Mouse (Mus musculus) testis, postnatal 10 days (tissue): ENCODE measurements at regions not wholly inside any gene's neighbourhood (a gene's known extent, or its start where the extent isn't known, plus 50 kb on each side); places are given as distances from the start of the nearest gene placed in this dataset.
A peak's percentile ranks its signal among the peaks of the same experiment; 100 is the strongest.

Experiments used
- DNase-seq: peaks from one replicate; pipeline ENCODE4 v3.0.0; 2021; ENCODE audit warnings: low spot score

DNA sequence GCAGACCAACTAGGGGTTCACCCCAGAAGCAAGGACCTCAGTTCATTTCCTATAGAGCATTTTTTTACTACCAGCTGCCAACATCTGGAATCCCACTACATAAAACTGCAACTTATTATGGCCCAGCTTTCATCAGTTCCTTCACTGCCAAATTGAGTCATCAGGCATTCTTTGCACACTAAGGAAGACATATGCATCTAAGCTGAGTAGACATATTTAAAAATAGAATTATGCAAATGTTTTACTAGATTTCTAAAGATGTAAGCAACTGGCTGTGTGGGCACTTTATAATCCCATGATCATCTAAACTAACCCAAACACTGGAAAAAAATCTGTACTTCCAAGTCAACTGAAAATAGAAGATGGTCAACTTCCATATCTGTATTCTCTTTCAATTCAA is 415.9 kb upstream of the Rarb start:
- no peak for DNase-seq

DNA sequence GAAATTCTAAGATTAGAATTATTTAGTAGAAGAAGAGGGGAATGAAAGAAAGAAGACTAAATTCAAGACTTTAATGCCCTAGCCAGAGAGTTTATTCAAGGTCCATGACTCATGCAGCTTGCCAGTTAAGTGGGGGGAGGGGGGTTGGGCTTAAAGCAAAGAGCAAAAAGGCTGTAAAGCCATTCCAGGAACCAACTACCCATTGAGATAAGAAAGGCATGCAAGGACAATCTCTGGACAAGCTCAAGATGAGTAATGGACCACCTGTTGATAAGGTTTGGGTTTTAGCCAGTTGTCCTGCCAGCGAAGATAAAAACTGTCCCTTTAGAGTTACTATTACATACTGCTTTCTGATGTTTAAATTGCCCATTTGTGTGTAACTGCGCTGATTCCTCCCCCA is 392.5 kb upstream of the Rarb start:
- no peak for DNase-seq

DNA sequence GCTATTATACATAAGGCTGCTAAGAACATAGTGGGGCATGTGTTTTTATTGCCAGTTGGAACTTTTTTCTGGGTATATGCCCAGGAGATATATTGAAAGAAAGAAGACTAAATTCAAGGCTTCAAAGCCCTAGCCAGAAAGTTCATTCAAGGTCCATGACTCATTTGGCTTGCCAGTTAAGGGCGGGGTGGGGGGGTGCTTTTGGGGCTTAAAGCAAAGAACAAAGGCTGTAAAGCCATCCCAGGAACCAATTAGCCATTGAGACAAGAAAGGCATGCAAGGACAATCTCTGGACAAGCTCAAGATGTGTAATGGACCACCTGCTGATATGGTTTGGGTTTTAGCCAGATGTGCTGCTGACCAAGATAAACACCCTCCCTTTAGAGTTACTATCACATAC is 386.7 kb upstream of the Rarb start:
- no peak for DNase-seq

DNA sequence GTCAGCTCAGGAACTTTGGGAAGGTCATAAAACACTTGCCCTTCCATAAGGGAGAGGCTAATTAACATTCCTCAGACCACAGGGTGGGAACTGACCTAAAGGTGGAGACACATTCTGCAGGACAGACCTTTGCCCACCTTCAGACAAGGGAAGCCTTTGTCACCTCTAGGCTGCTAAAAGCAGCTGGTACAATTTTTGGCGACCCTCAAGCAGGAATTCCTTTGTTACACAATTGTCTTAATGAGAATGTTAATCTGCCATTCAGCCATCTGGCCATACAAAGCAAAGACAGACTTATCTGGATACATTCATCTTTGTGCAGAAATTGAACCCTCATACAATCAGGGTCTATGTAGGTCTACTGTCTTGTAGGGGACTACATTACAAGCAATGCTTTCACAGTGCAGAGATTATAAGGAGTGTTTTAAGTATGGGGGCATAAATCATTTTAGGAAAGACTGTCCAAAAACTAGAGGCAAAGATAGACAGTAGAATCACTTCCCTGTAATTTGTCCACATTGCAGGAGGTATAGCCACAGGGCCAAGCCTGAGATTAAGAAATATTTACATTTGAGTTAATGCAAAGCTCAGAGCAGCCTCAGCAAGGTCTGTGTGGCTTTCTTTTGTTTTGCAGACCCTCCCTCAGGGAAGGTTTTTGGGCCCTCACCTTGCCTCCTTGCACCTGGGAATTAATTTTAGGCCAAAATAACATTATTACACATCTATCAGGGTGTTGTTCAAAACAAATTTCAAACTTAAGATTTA is 384.5 kb upstream of the Rarb start:
- DNase-seq, result no peak

DNA sequence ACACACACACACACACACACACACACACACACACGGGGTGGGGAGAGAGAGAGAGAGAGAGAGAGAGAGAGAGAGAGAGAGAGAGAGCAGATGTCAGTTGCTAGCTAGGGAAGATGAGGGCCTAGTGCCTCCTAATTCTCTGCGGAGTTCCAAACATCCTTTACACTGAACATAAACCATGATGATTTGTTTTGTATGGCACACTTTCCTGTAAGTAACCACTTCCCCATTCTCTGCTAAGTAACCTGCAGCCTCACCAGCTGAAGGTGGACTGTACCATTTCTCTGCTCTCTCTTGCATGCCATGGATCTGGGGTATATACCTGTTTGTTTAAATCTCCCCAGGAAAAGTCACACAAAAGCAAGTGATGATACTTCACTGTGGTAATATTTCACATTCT is 374.0 kb upstream of the Rarb start:
- no peak for DNase-seq

DNA sequence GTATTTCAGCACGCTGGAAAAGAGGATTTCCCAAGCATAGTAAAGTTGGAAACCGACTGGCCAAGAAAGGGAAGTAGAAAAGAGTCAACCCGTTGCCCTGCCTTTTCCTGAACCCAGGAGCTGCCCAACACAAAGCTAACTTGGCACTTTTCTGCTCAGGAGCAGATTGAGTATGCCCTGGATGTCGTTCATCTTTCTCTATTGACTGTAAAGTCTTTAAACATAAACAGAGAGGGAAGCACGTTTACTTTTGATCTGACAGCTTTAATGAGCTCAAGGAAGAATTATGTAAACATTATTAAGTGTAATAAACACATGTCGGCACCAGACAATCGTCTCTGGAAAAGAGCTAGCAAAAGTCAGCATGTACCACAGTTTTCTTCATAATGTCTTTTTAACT is 354.3 kb upstream of the Rarb start:
- no peak for DNase-seq

DNA sequence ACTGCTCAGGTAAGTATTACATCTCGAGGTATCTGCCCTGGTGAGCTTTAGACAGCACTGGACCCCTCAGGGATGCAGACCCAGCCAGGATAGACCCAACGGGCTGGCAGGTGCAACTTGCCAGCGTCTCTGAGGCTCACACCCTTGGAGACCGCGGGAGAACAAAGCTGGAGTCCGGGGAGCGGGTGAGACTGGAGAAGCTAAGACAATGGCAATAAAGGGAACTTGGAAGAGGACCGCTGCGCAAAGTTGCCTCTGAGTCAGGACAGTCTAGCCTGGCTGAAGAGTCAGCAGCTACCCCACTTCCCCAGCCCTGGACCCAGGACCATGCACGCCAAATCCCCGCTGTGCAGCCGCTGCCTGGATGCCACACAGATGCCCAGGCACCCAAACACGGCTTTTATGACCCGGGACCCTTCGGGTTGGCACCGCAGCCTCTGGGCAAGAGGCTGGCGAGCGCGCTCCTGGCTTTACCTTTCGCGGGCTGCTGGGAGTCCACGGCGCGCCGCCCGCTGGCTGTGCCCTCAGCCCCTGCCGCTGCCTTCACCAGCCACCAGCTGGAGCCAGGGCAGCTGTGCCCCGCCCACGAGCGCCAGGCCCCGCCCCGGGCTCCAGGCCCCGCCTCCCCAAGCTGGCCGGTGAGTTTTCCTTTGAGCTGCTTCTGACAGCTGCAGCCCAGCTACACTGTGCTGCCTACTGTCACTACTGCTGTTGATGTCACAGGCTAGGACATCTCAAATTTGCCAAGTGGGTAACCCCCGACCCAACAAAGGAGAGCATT is 353.6 kb upstream of the Rarb start:
- DNase-seq, result peak; percentile 69

DNA sequence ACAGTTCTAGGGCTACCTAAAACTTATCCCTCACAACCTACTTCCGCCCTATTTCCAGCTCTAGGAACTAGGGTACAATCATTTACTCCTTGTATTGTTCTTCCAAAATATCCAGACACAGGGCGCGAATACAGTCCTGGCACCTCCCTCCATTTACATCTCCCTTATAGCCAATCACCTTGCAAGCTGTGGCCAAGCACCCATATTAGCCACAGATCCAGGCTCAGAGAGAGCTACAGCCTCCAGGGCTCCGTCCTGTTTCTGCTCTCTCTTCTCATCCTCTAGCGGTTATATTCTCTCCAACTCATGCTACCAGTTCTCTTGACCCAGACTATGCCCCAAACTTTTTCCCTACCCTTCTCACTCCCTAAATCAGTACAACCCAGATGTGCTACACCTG is 352.9 kb upstream of the Rarb start:
- no peak for DNase-seq

DNA sequence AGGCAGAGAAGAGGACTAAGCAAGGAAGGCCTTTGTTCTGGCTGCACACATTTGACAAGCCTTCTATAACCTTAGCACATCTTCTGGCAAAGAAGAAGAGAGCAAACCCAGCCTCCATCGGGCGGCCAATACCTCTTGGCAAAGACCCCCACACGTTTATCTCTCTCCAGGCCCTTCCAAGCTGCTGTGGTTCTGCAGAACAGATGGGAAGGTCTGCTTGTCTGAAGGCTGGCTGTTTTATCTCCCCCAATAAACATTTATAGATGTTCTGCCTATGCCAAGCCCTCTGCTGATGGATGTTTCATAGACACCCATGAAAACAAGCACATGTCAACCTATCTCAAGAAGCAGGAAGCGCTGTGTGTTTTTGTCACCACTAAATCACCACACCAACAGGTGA is 339.4 kb upstream of the Rarb start:
- no peak for DNase-seq

DNA sequence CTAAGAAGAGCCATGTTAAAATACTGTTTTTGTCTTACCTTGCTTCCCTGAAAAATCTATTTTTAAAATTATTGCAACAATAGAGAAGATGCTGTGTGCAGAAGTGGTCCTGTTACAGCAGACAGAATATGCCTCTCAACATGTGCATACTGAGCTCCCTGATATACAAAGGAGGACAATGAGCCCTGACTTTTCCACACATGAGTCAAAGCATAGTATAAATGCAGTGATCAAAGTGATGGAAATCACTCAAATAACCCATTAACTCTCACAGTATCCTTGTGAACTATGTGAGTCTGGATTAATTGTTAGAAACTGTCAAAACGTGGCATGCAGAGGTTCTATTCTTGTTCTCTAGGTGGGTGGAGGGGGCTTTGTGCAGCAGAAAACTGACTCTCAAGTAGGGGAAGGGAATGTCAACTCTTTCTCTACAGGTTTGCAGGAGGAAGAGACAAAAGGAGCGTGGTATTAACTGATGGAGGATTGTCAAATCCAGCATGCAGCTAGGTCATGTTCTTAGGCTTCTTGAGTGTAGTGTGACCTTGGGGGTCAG is 337.5 kb upstream of the Rarb start:
- no peak for DNase-seq

DNA sequence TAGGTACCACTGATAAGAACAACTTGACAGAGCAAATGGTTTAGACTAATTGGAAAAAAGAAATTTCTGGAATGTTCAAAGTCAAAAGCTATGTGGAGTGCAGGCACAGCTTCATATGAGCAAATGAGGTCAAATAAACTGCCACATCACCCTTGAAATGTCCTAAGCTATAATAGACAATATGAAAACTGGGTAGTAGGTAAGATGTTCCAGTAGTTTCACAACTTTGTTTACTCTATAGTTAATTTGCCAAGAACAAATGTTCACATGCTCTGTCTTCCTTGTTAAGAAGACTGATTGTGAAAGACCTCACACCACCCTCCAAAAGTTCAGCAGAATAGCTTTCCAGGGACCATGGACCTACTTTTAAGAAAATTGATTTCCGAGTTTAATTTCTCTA is 301.7 kb upstream of the Rarb start:
- DNase-seq, result no peak

DNA sequence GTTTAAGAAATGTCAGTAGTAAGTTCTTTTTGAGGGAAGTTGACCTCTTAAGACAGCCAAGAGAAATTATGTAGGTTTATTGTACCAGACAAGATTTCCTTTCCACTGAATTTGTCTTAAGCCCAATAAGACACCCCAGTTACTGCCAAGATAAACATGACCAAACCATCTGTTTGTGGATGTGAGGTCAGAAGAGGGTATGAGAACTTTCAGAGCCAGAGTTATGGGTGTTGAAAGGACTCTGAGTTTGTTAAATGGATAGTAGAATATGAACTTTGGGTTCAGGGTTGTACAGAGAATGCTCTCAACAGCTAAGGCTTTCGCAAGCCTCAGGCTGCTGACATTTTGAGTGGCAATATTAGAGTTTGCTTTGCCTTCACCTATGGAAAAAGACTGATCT is 287.7 kb upstream of the Rarb start:
- no peak for DNase-seq

DNA sequence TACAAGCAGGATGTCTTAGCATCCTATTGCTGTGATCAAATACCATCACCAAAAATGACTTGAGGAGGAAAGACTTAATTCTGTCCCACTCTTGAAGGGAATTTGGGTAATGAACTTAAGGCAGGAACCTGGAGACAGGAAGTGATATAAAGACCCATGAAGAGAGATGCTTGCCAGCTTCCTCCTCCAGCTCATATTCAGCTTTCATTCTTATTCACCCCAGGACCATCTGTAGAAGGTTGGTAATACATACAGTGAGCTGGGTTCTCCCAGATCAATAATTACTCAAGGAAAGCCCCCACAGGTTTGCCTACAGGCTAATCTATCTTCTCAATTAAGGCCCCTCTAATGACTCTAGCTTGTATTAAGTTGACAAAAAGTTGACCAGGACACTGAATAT is 283.5 kb upstream of the Rarb start:
- DNase-seq, result no peak

DNA sequence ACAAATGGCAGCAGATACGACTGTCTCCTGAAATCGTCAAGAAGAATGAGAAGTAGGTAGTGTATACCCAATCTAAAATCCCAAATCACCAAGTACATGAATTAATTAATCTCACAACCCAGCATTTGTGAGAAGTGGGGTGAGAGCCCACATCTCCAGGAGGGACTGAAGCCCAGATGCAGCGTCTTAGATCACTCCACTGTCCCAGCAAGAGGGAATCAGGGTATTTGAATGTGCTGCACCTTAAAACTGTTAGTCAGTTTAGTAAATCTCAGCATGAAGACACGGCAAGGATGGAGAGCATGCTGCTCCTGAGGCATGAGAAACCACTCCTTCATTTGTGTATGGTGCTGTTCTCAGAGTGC is 271.6 kb upstream of the Rarb start:
- DNase-seq, result no peak

DNA sequence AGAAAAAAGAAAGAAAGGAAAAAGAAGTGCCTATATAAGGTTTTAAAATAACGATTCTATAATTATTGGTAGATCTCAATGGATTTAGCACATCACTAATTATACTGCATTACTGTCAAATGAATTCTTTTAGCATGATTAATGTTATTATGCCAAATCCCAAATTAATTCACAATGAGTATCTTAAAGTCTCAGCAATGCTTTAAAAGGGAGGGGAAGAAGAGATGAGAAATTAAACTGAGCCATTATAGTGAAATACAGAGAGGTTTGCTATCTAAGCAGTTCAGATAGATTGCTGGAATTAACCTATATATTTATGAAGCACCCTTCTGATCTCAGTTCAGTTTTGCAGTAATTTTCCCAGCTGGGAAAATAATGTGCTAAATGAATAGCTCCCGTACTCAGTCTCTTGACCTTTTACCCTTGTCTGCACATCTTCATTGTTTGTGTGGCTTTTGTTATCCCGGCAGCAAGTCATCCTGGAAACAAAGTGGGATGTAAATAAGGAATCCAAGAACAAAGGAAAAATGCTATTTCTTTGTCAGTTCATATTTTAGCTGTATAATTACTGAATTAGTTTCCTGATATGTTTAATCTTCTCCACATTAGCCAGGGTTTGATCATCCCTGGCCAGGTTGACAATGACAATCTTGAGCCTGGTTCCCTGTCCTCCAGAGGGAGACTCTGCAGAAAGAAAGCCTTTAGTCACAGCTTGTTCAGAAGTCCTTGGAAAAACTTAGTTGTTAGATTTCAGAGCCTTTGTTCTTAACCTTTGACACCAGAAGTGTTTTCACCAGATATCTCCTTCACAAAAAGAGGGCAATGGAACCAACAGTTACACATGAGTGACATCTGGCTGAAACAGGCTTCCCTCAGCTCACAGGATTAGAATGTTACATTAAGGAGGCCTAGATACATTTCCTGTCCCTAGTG is 270.9 kb upstream of the Rarb start:
- no peak for DNase-seq

DNA sequence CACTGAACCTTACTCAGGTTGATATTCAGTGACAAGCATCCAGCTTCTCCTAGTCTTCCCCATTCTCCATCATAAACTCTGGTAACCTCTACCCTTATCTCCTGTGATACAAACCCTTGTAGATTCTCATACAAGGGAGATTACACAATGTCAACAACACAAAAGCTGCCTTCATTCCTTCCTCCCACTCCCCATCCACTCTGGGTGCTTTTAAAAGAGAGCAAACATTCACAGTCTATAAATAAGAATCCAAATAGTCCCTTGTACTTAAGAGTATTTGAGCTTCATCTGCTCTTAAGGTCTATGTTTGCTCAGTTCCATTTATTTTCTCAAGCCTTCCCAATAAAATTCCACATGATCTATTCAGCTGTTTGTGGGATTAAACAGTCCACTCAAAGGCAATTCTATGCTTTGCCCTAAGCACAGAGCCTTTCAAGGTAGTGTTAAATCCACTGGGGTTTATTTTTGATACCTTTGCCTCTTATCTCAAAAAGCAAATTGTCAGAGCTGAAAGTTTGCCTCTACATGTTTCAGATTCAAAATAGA is 270.2 kb upstream of the Rarb start:
- DNase-seq, result no peak

DNA sequence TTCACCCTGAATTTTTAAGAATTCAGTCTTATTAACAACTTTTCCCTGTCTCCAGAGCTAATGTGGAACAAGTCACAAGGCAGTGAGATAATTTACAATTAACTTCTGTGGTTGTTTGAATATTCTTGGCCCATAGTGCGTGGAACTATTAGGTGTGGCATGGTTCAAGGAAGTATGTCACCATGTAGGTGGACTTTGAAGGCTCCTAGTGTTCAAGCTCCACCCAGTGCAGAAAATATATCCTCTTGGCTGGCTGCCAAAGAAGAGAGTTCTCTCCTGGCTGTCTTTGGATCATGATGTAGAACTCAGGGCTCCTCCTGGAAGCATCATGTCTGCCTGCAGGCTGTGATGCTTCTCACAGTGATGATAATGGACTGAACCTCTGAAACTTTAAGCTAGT is 268.9 kb upstream of the Rarb start:
- DNase-seq, result no peak

DNA sequence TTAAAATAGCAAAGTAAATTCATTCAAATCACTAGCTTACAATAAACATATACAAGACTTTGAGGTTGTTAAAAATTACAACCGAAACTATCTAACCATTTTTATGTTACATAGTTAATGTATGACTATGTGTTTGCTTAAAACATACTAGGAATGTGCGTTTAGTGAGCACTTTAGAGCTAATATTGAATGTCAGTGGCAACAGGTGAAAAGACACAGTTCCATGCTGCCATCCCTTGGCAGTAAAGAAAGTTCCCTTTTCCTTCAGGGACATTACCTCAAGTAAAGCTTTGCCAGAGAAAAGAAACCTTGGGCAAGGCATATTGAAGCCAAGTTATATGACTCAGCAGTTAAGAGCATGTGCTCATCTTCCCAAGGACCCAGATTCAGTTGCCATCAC is 265.0 kb upstream of the Rarb start:
- no peak for DNase-seq

DNA sequence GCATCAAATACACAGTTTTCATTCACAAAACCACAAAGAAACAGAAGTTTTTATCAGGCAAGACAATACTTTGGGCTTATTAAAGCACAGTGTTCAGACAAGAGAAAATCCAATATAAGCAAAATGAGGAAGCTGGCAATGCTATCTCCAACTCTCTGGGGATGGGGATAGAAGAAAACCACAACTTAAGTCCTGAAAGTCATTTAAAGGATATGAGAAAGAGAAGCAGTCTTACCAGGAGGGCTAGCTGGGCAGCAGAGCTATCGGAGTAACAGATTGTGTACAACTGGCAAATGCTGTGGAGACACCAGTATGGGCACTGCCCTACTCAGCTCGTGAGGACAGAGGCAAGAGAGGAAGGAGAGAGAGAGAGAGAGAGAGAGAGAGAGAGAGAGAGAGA is 262.9 kb upstream of the Rarb start:
- DNase-seq, result no peak

DNA sequence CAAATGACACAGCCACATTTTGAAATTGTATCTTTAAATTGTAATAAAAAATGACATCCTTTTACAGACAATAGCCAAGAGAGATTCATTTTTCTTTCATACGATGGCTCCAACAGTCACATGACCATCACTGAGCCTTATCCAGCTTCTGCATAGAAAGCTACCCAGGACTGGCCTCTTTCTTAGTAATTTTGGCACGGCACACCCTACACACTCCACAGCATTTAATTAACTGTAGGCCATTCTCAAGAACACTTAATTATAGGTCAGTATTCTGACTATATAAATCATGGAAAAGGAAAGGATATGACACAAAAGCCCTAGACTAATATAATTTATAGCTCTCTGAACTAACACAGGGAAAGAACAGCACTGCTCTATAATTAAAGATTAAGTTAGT is 260.6 kb upstream of the Rarb start:
- DNase-seq, result no peak

DNA sequence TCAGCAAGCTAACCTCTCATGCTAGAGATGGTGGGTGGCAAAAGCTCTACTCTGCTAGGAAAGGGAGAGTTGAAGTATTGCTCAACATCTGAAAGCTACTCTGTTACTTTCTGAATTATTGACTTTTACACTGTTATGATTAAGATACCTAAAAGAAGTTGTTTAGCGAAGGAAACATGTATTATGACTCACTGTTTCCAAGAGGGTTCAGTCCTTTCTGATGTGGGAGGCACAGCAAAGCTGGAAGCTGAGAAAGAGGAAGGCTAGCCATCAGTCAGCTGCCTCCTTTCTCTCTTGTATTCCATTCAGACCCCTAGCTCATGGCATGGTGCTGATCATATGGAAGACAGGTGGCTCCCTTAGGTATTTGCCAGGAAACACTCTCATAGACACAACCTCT is 242.4 kb upstream of the Rarb start:
- DNase-seq, result no peak

DNA sequence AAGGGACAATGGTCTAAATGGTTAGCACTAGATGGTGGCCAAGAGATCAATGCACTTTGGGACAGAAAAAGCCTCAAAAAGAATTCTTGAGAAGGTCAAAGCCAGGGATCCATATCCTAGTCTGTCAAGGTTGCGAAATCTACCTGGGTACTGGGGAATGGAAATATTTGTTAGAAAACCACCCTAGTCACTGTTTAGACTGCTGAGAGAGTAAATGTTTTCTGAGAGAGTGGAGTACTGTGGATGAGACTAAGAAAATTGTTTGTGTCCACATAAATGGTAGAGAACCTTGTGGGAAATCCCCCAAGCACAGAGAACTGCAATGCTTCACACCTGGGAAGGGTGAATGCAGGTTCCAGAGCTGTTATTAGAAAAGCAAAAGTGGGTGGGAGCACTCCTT is 239.5 kb upstream of the Rarb start:
- DNase-seq, result no peak
